Mouse (Mus musculus) kidney, embryonic 16.5 days (tissue): ENCODE measurements around the gene H2-Ke6. TPM values are rescaled to one million over a fixed set of nuclear protein-coding genes. Genes with fewer than 3 reads are reported as not detected.

Experiments
- ATAC-seq: fragments of 200-750 bp; cut with Nextera tagmentation; 2 replicates; pipeline ENCODE4 v1.8.0; 2017; ENCODE audit warnings: moderate TSS enrichment; ENCODE audit not compliant: low FRiP score, low TSS enrichment
- H3K27ac ChIP-seq: fragments of 300-500 bp; sonication (generic); 2 replicates; pipeline ENCODE4 v1.5.1; 2014; ENCODE audit warnings: low read length
- H3K27me3 ChIP-seq: fragments of 300-500 bp; sonication (generic); 2 replicates; pipeline ENCODE4 v1.6.1; 2014; ENCODE audit warnings: low read length, control low read depth, mixed read lengths; ENCODE audit not compliant: insufficient read depth
- H3K36me3 ChIP-seq: fragments of 300-500 bp; sonication (generic); 2 replicates; pipeline ENCODE4 v1.6.1; 2014; ENCODE audit warnings: low read length, control low read depth, mixed read lengths; ENCODE audit not compliant: insufficient read depth
- H3K4me1 ChIP-seq: fragments of 300-500 bp; sonication (generic); 2 replicates; pipeline ENCODE4 v1.6.1; 2014; ENCODE audit warnings: low read length, control low read depth, mixed read lengths; ENCODE audit not compliant: insufficient read depth
- H3K4me2 ChIP-seq: fragments of 300-500 bp; sonication (generic); replicated peaks from 2 replicates; pipeline ENCODE4 v1.6.1; 2014; ENCODE audit warnings: low read depth, low read length
- H3K4me3 ChIP-seq: fragments of 300-500 bp; sonication (generic); 2 replicates; pipeline ENCODE4 v1.5.1; 2014; ENCODE audit warnings: mild to moderate bottlenecking, low read length
- H3K9ac ChIP-seq: fragments of 300-500 bp; sonication (generic); replicated peaks from 2 replicates; pipeline ENCODE4 v1.6.1; 2014; ENCODE audit warnings: low read length
- H3K9me3 ChIP-seq: fragments of 300-500 bp; sonication (generic); 2 replicates; pipeline ENCODE4 v1.6.1; 2016; ENCODE audit warnings: low read length, control low read depth
- WGBS: fragments of 180-500 bp; shearing (Covaris S2); extraction: QIAGEN DNeasy Blood & Tissue Kit; methylation state at CpG from one replicate; pipeline ENCODE4 v1.1.7; 2014; 5-methylcytosine and 5-hydroxymethylcytosine counted together
- polyA plus RNA-seq: library from polyadenylated mRNA; unstranded; fragments of >200 nt; fragmentation: Nextera tagmentation; extraction: Ambion mirVana; gene quantifications from 2 replicates; pipeline ENCODE4 v1.2.1, GENCODE M21; 2015

Gene H2-Ke6
- polyA plus RNA-seq, 1 experiment from 2014 or later, result 52.9 TPM

- Histone ChIP-seq H3K4me1 (peaks cover 49% of the 10 kb centered on the region), H3K4me3 (peak within 1 kb of the TSS; percentile 88), H3K4me2 (peak within 1 kb of the TSS; percentile 97), H3K27me3 (no peaks in the 10 kb centered on the region), H3K9ac (peak within 1 kb of the TSS; percentile 93), H3K9me3 (no peaks in the 10 kb centered on the region), H3K27ac (peak within 1 kb of the TSS; percentile 97), H3K36me3 (peaks cover 43% of the 10 kb centered on the region)
- WGBS, result under 1% methylated on average over 65 of the region's 88 CpGs
- peak; percentile 72 for ATAC-seq
Measured at GRCm38 (mm10) chr17:34031465-34032173, 3.8 kb upstream of the H2-Ke6 start, which contains the start of the genes Slc39a7 and Rxrb. Slc39a7 (minus strand) TSS chr17:34031682. Rxrb (plus strand) TSS chr17:34031812.

GRCm38 (mm10) chr17:34030861-34031326 lies 3.0 kb upstream of the H2-Ke6 start:
- Histone ChIP-seq H3K27ac (peak overlapping the region; percentile 92), H3K27me3 (no peaks in the 10 kb centered on the region), H3K4me2 (peak overlapping the region; percentile 97), H3K4me3 (peak overlapping the region; percentile 88), H3K9ac (peak overlapping the region; percentile 92), H3K4me1 (peaks cover 56% of the 10 kb centered on the region), H3K9me3 (no peaks in the 10 kb centered on the region), H3K36me3 (peaks cover 36% of the 10 kb centered on the region)
- 3% methylated on average over 20 of the region's 20 CpGs for WGBS
- ATAC-seq, result no peak

GRCm38 (mm10) chr17:34029890-34030595 lies 2.2 kb upstream of the H2-Ke6 start:
- no peaks in the 10 kb centered on the region for H3K27me3 ChIP-seq
- peak overlapping the region; percentile 97 for H3K4me2 ChIP-seq
- H3K9me3 ChIP-seq, result no peaks in the 10 kb centered on the region
- peak overlapping the region; percentile 92 for H3K9ac ChIP-seq
- ATAC-seq, result no peak
- peak overlapping the region; percentile 88 for H3K4me3 ChIP-seq
- peaks cover 28% of the 10 kb centered on the region for H3K36me3 ChIP-seq
- 58% methylated on average over 21 of the region's 21 CpGs for WGBS
- peak overlapping the region; percentile 92; the same call in 1 of the 2 replicates for H3K27ac ChIP-seq
- H3K4me1 ChIP-seq, result peaks cover 65% of the 10 kb centered on the region

- H3K27ac ChIP-seq, result peak overlapping the region; percentile 92; the same call in 1 of the 2 replicates
- 89% methylated on average over 18 of the region's 18 CpGs for WGBS
- H3K4me1 ChIP-seq, result peaks cover 65% of the 10 kb centered on the region
- H3K27me3 ChIP-seq, result no peaks in the 10 kb centered on the region
- no peak for ATAC-seq
- peak overlapping the region; percentile 97 for H3K4me2 ChIP-seq
- peak overlapping the region; percentile 92 for H3K9ac ChIP-seq
- H3K4me3 ChIP-seq, result peak overlapping the region; percentile 88
- peaks cover 23% of the 10 kb centered on the region for H3K36me3 ChIP-seq
- H3K9me3 ChIP-seq, result no peaks in the 10 kb centered on the region
Measured at GRCm38 (mm10) chr17:34029150-34029889, 1.5 kb upstream of the H2-Ke6 start.

GRCm38 (mm10) chr17:34028501-34029149 lies 765 bp upstream of the H2-Ke6 start:
- H3K4me2 ChIP-seq, result peak overlapping the region; percentile 86
- peaks cover 17% of the 10 kb centered on the region for H3K36me3 ChIP-seq
- no peak overlapping the region for H3K9ac ChIP-seq
- H3K9me3 ChIP-seq, result no peaks in the 10 kb centered on the region
- ATAC-seq, result no peak
- no peaks in the 10 kb centered on the region for H3K27me3 ChIP-seq
- H3K4me1 ChIP-seq, result peaks cover 69% of the 10 kb centered on the region
- 80% methylated on average over 17 of the region's 17 CpGs for WGBS
- peak overlapping the region; percentile 54 for H3K27ac ChIP-seq
- H3K4me3 ChIP-seq, result 0 out of 2 replicates have a peak overlapping the region, but pooled peaks have one; percentile 56

GRCm38 (mm10) chr17:34026917-34027655 lies 774 bp downstream of the H2-Ke6 start:
- H3K9me3 ChIP-seq, result no peaks in the 10 kb centered on the region
- H3K4me2 ChIP-seq, result peak overlapping the region; percentile 86
- WGBS, result 9% methylated on average over 36 of the region's 36 CpGs
- ATAC-seq, result no peak
- H3K4me1 ChIP-seq, result peaks cover 57% of the 10 kb centered on the region
- H3K4me3 ChIP-seq, result peak overlapping the region; percentile 56
- H3K27ac ChIP-seq, result peak overlapping the region; percentile 54
- peak overlapping the region; percentile 75 for H3K9ac ChIP-seq
- H3K36me3 ChIP-seq, result peaks cover 28% of the 10 kb centered on the region
- no peaks in the 10 kb centered on the region for H3K27me3 ChIP-seq

- H3K4me2 ChIP-seq, result peak overlapping the region; percentile 86; the same call in 1 of the 2 replicates
- WGBS, result 34% methylated on average over 2 of the region's 2 CpGs
- H3K9me3 ChIP-seq, result no peaks in the 10 kb centered on the region
- 0 out of 2 replicates have a peak overlapping the region, but pooled peaks have one; percentile 75 for H3K9ac ChIP-seq
- no peak overlapping the region for H3K27ac ChIP-seq
- no peak for ATAC-seq
- H3K27me3 ChIP-seq, result no peaks in the 10 kb centered on the region
- 0 out of 2 replicates have a peak overlapping the region, but pooled peaks have one; percentile 65 for H3K4me3 ChIP-seq
- H3K4me1 ChIP-seq, result peaks cover 57% of the 10 kb centered on the region
- H3K36me3 ChIP-seq, result peaks cover 35% of the 10 kb centered on the region
Measured at GRCm38 (mm10) chr17:34026221-34026620, 1.6 kb downstream of the H2-Ke6 start.

GRCm38 (mm10) chr17:34025756-34026151 lies 2.1 kb downstream of the H2-Ke6 start:
- Histone ChIP-seq H3K9ac (peak overlapping the region; percentile 80), H3K9me3 (peaks cover 2% of the 10 kb centered on the region; the same call in 1 of the 2 replicates), H3K4me3 (peak overlapping the region; percentile 65), H3K27ac (no peak overlapping the region), H3K4me1 (peaks cover 57% of the 10 kb centered on the region), H3K27me3 (no peaks in the 10 kb centered on the region), H3K4me2 (peak overlapping the region; percentile 85), H3K36me3 (peaks cover 40% of the 10 kb centered on the region)
- no peak for ATAC-seq
- 19% methylated on average over 7 of the region's 7 CpGs for WGBS
